Mouse (Mus musculus) hindbrain, embryonic 13.5 days (tissue): ENCODE results near the gene Ska3. TPM values are rescaled to one million over a fixed set of nuclear protein-coding genes. Genes with fewer than 3 reads are reported as not detected.

Source experiments
- ATAC-seq: fragments of 200-750 bp; cut with Nextera tagmentation; 2 replicates; pipeline ENCODE4 v1.8.0; 2017; ENCODE audit warnings: moderate TSS enrichment; ENCODE audit not compliant: low FRiP score
- H3K27ac ChIP-seq: fragments of 300-500 bp; sonication (generic); 2 replicates; pipeline ENCODE4 v1.5.1; 2015; ENCODE audit warnings: inconsistent platforms, mild to moderate bottlenecking, moderate library complexity
- H3K27me3 ChIP-seq: fragments of 300-500 bp; sonication (generic); 2 replicates; pipeline ENCODE4 v1.6.1; 2015; ENCODE audit warnings: mild to moderate bottlenecking, inconsistent platforms
- H3K36me3 ChIP-seq: fragments of 300-500 bp; sonication (generic); 2 replicates; pipeline ENCODE4 v1.6.1; 2015; ENCODE audit warnings: mild to moderate bottlenecking, inconsistent platforms
- H3K4me1 ChIP-seq: fragments of 300-500 bp; sonication (generic); replicated peaks from 2 replicates; pipeline ENCODE4 v1.6.1; 2015; ENCODE audit warnings: inconsistent platforms
- H3K4me2 ChIP-seq: fragments of 300-500 bp; sonication (generic); 2 replicates; pipeline ENCODE4 v1.6.1; 2015; ENCODE audit warnings: inconsistent platforms, mild to moderate bottlenecking, moderate library complexity
- H3K4me3 ChIP-seq: fragments of 300-500 bp; sonication (generic); 2 replicates; pipeline ENCODE4 v1.5.1; 2015; ENCODE audit warnings: mild to moderate bottlenecking, inconsistent platforms
- H3K9ac ChIP-seq: fragments of 300-500 bp; sonication (generic); 2 replicates; pipeline ENCODE4 v1.6.1; 2015; ENCODE audit warnings: mild to moderate bottlenecking, inconsistent platforms
- H3K9me3 ChIP-seq: fragments of 300-500 bp; sonication (generic); 2 replicates; pipeline ENCODE4 v1.6.1; 2016; ENCODE audit warnings: inconsistent platforms
- WGBS: fragments of 180-500 bp; shearing (Covaris S2); methylation state at CpG from one replicate; pipeline ENCODE4 v1.1.7; 2015; 5-methylcytosine and 5-hydroxymethylcytosine counted together
- microRNA-seq: library from miRNA; unstranded; fragments of <30 nt; microRNA quantifications from one replicate; pipeline ENCODE4, GENCODE M21; 2016
- polyA plus RNA-seq: library from polyadenylated mRNA; unstranded; fragments of >200 nt; fragmentation: Nextera tagmentation; extraction: Ambion mirVana; gene quantifications from 2 replicates; pipeline ENCODE4 v1.2.1, GENCODE M21; 2015

Gene Ska3
- polyA plus RNA-seq, 1 experiment from 2014 or later, result 9.8 TPM

DNA sequence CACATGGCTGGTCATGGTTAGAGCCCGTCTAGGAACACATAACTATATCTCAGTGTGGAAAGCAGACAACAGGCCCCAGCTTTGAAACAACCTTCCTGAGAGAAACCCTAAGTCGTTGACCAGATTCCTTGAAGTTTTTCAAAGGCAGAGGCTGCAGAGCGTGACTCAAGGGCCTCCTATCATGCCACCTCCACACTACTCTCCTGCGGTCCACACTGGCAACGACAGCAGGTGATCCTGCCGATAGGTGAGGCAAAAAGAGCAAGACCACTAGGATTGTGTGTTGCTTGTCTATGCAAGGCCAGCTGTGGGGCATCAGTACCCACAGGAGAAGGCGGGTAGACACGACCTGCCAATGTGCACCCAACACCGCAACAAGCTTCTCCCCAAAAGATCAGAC lies 36.2 kb downstream of the Ska3 start:
- Histone ChIP-seq H3K4me1 (no peaks in the 10 kb centered on the region), H3K4me2 (no peak overlapping the region), H3K9ac (no peak overlapping the region), H3K27me3 (no peaks in the 10 kb centered on the region), H3K4me3 (no peak overlapping the region), H3K9me3 (no peaks in the 10 kb centered on the region), H3K36me3 (no peaks in the 10 kb centered on the region), H3K27ac (no peak overlapping the region)
- 94% methylated on average over 9 of the region's 9 CpGs for WGBS
- ATAC-seq, result no peak

DNA sequence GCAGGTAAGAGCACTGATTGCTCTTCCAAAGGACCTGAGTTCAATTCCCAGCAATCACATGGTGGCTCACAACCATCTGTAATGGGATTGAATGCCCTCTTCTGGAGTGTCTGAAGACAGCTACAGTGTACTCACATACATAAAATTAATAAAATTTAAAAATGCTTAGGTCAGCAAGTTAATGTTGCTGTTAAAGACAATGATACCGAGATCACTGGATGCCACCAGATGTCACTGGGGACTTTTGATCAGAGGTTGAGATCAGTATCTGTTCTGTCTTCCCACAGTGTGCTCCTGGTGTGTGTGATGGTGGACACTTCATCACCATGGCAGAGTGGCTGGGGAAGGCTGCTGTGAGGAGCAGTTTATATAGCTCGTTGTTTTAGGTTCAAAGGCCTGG lies 36.7 kb downstream of the Ska3 start:
- Histone ChIP-seq H3K36me3 (no peaks in the 10 kb centered on the region), H3K4me2 (no peak overlapping the region), H3K4me1 (no peaks in the 10 kb centered on the region), H3K9me3 (no peaks in the 10 kb centered on the region), H3K4me3 (no peak overlapping the region), H3K9ac (no peak overlapping the region), H3K27ac (no peak overlapping the region), H3K27me3 (no peaks in the 10 kb centered on the region)
- ATAC-seq, result no peak
- WGBS, result 82% methylated on average over 2 of the region's 2 CpGs

DNA sequence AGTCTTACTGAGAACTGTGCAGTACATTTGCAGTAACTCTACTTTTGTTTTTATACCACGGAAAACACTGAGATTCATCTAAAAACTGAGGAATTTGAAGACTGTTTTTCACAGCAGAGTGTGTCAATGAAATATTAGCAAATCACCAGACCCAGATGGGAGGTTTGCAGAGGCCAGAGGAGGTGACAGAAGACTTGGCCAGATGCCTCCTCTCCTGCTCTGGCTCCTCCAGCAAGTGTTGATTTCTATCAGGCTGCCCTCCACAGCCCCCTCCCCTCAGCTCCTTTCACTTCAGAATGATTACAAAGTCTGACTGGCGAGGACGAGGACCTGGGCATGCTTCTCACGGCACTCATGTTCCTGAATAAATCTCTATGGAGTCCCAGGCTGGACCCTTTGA lies 38.6 kb downstream of the Ska3 start:
- no peak overlapping the region for H3K9ac ChIP-seq
- ATAC-seq, result no peak
- H3K4me2 ChIP-seq, result no peak overlapping the region
- H3K27ac ChIP-seq, result no peak overlapping the region
- no peaks in the 10 kb centered on the region for H3K27me3 ChIP-seq
- 69% methylated on average over 4 of the region's 4 CpGs for WGBS
- H3K4me1 ChIP-seq, result no peaks in the 10 kb centered on the region
- no peaks in the 10 kb centered on the region for H3K36me3 ChIP-seq
- H3K9me3 ChIP-seq, result no peaks in the 10 kb centered on the region
- H3K4me3 ChIP-seq, result no peak overlapping the region

DNA sequence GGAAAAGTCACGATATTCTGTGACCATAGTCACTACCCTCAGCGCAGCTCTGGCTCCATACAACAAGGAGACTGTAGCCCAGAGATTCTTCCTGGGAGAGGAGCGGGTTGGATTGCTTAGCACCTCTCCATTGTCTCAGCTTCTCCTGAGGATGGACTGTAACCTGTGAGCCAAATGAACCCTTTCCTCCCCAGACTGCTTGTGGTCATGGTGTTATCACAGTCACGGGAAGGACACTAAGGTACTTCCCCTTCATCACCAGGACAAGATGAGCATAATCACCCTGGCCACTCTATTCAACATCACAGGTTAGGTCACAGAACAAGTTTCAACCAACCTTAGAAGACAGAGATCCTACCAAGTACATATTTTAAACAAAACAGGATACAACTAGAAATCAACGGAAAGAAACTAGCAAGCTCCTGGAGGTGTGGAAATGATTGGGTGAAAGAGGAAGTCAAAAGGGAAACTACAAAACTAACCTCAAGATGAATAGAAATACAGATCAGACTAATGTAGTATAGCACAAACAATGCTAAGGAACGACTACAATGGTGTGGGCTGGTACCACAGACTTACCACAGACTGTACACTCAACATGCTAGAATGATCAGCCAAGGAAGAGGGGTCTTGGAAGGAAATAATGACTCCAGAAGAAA lies 53.7 kb downstream of the Ska3 start:
- no peak overlapping the region for H3K4me2 ChIP-seq
- no peak overlapping the region for H3K27ac ChIP-seq
- 86% methylated on average over 6 of the region's 6 CpGs for WGBS
- no peaks in the 10 kb centered on the region for H3K27me3 ChIP-seq
- no peak overlapping the region for H3K9ac ChIP-seq
- no peak overlapping the region for H3K4me3 ChIP-seq
- no peak for ATAC-seq
- H3K36me3 ChIP-seq, result no peaks in the 10 kb centered on the region
- no peaks in the 10 kb centered on the region for H3K4me1 ChIP-seq
- no peaks in the 10 kb centered on the region for H3K9me3 ChIP-seq

DNA sequence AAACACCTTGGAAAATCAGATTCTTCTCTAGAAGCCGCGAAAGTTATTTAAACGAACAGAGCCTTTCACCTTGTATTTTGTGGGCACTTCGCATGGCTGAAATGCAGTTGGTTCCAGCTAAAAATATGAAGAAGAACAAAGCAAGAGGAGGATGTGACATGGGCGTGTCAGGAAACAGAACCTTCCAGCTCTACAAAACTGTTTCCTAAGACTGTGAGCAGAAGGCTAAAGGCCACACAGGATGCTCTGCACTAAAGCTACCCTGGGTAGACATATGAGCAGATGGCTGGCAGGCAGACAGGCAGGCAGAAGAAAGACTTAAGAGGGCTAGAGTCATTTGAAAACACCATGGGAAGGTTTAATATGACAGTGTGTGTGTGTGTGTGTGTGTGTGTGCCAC lies 56.9 kb downstream of the Ska3 start:
- WGBS, result 90% methylated on average over 5 of the region's 5 CpGs
- Histone ChIP-seq H3K4me3 (no peak overlapping the region), H3K36me3 (no peaks in the 10 kb centered on the region), H3K9me3 (no peaks in the 10 kb centered on the region), H3K4me1 (no peaks in the 10 kb centered on the region), H3K27ac (no peak overlapping the region), H3K9ac (no peak overlapping the region), H3K4me2 (no peak overlapping the region), H3K27me3 (no peaks in the 10 kb centered on the region)
- ATAC-seq, result no peak

DNA sequence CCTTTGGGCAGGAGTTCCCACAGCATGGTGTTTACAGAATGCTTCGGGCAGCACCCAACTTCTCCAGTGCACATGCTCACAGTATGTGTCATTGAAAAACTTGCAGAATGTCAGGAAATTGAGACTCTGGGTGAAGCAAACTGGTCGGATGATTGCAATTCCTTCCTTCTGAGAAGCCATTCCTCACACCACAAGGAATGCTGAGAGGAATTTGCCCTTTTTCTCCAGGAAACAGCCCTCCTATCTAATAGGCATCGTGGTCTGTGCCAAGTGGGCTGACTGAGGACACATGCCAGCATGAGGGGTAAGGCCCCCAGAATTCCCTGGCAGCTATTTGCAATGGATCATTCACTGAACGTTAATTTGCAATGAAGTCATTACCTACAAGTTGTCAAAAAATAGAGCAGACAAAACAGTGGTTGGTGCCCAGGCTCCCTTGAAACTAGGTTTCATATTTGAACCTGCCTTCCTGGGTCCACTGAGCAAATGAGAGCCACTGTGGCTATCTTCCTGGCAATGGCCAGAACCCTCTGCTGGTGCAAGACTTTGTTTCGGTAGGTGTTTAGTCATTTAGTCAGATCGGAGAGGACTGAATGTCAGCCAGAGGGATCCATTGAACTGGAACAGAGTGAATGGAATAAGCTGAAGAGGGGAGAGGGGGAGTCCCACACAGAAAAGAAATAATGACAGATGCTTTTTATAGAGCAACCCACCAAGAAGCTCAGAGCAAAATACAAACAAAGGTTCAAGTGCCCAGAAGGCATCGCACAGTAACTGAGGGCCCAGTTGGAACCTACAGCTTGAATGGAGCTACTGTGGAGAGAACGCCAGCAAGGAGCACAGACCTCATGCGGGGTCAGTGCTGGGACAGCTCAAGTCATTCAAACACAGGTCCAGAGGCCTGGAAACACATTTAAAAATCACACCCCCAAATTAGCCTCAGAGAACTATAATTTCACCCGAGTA lies 65.3 kb downstream of the Ska3 start:
- Histone ChIP-seq H3K27ac (no peak overlapping the region), H3K4me3 (no peak overlapping the region), H3K4me2 (no peak overlapping the region), H3K9me3 (no peaks in the 10 kb centered on the region), H3K9ac (no peak overlapping the region; the same call in 1 of the 2 replicates), H3K4me1 (peaks cover 10% of the 10 kb centered on the region), H3K36me3 (no peaks in the 10 kb centered on the region), H3K27me3 (no peaks in the 10 kb centered on the region)
- ATAC-seq, result 0 out of 2 replicates have a peak, but pooled peaks have one; percentile 28
- WGBS, result 42% methylated on average over 10 of the region's 10 CpGs

DNA sequence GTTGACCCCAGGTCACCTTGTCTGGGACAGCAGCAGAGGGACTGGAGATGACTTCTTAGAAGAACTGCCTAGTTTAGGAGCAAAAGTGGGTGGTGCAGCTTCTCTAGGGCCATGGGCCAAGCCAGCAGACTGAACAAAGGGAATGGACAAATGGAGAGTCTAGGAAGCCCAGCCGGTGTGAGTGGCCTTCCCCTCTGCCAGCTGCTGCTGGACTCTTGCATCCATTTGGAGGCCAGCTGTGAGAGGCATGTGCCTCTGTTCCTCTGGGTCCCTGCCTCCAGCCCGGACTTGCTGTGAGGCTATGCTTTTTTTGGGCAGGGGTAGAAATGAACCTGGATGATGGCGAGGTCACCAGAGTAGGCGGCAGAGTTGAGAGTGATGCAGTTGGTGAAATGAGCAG lies 67.7 kb downstream of the Ska3 start, which contains the start of gene Lats2:
Lats2 (minus strand) TSS at position 152 of the 400 bp plus-strand sequence.
- no peak for ATAC-seq
- no peak within 1 kb of the TSS for H3K4me2 ChIP-seq
- no peak within 1 kb of the TSS for H3K4me3 ChIP-seq
- peaks cover 10% of the 10 kb centered on the region for H3K4me1 ChIP-seq
- WGBS, result 79% methylated on average over 4 of the region's 4 CpGs
- H3K27ac ChIP-seq, result no peak within 1 kb of the TSS
- H3K9me3 ChIP-seq, result no peaks in the 10 kb centered on the region
- H3K36me3 ChIP-seq, result no peaks in the 10 kb centered on the region
- no peaks in the 10 kb centered on the region for H3K27me3 ChIP-seq
- no peak within 1 kb of the TSS for H3K9ac ChIP-seq

Small RNAs within 50 kb of the gene (microRNA-seq; reads per million reads assigned to microRNA genes)
- not detected for gene Mir3077

Other genes starting within 250 kb of the Ska3 start
- 11.6 and 14.9 TPM in 2 replicates for gene Xpo4, start 160.8 kb downstream of the Ska3 start, polyA plus RNA-seq
- gene Gm49361, start 80.1 kb downstream of the Ska3 start, polyA plus RNA-seq, result not detected in 2 replicates
- 9.6 and 10.5 TPM in 2 replicates for gene Lats2, start 67.8 kb downstream of the Ska3 start, polyA plus RNA-seq
- 22.0 and 30.5 TPM in 2 replicates for gene Sap18, start 28.0 kb downstream of the Ska3 start, polyA plus RNA-seq
- gene Mrpl57, start within 50 bp of the Ska3 start, polyA plus RNA-seq, result 153 and 155 TPM in 2 replicates
- gene Zdhhc20, start 64.1 kb upstream of the Ska3 start, polyA plus RNA-seq, result 46.6 and 46.7 TPM in 2 replicates
- 68.1 and 69.2 TPM in 2 replicates for gene Micu2, start 173.1 kb upstream of the Ska3 start, polyA plus RNA-seq
- 15.6 and 16.4 TPM in 2 replicates for gene Fgf9, start 244.4 kb upstream of the Ska3 start, polyA plus RNA-seq